ENCODE assay signal across 18 mouse cellular contexts in the genomic region with DNA sequence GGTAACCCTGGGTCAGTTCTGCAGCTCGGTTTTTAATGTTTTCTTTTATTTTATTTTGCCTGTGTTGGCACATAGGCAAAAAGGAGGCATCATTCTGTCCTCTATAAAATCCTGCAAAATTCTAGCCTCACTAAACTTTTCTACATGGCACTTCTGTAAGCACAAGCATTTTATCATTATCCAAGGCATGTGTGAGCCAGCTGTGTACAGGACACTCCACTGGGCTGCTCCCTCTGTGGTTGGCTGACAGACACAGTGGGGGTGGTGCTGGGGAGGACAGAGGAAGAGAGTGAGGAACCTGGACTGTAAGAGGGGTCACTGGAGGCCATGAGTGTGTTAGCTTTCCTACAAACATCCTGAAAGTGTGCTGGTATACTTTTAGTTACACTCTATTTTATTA.
"Had no signal": no experiment of that assay in that cellular context is flagged by ENCODE, and none has a peak within 500 bp of the region (broad histone marks: within the 10 kb centered on the region; RNA-seq: fewer than 3 reads in every experiment).

No protein-coding gene starts in this region.

- H3K4me3 ChIP-seq: limb, embryonic 13.5 days; liver, embryonic 15.5 days; lung, embryonic 15.5 days; midbrain, embryonic 10.5 days; neural tube, embryonic 13.5 days; stomach, embryonic 15.5 days had no signal

- H3K9me3 ChIP-seq: limb, embryonic 13.5 days; liver, embryonic 15.5 days; lung, embryonic 15.5 days; midbrain, embryonic 10.5 days; neural tube, embryonic 13.5 days; stomach, embryonic 15.5 days had no signal

- DNase-seq: kidney, adult 8-10 months; kidney, postnatal 36 days; left cerebral cortex, postnatal 4 days; lung, postnatal 14 days; retina, postnatal 1 day; right cerebral cortex, postnatal 4 days; thymus, adult 2 months; thymus, postnatal 25 days had no signal

- ATAC-seq: intestine, postnatal 0 days; midbrain, embryonic 16.5 days had no signal

- H3K9ac ChIP-seq: limb, embryonic 13.5 days; liver, embryonic 15.5 days; lung, embryonic 15.5 days; neural tube, embryonic 13.5 days; stomach, embryonic 15.5 days had no signal

- H3K4me2 ChIP-seq: limb, embryonic 13.5 days; liver, embryonic 15.5 days; lung, embryonic 15.5 days; neural tube, embryonic 13.5 days; stomach, embryonic 15.5 days had no signal

- H3K27me3 ChIP-seq: limb, embryonic 13.5 days; liver, embryonic 15.5 days; lung, embryonic 15.5 days; neural tube, embryonic 13.5 days; stomach, embryonic 15.5 days had no signal

- H3K4me1 ChIP-seq: limb, embryonic 13.5 days; liver, embryonic 15.5 days; lung, embryonic 15.5 days; midbrain, embryonic 10.5 days; neural tube, embryonic 13.5 days; stomach, embryonic 15.5 days had no signal

- H3K27ac ChIP-seq: kidney, postnatal 0 days; limb, embryonic 13.5 days; liver, embryonic 15.5 days; lung, embryonic 15.5 days; macrophage; midbrain, embryonic 10.5 days; neural tube, embryonic 13.5 days; stomach, embryonic 15.5 days had no signal
